Mouse (Mus musculus) kidney, embryonic 16.5 days (tissue): ENCODE measurements around the gene Zfp36l1. TPM values are rescaled to one million over a fixed set of nuclear protein-coding genes. Genes with fewer than 3 reads are reported as not detected.

Experiments used
- ATAC-seq: fragments of 200-750 bp; cut with Nextera tagmentation; 2 replicates; pipeline ENCODE4 v1.8.0; 2017; ENCODE audit warnings: moderate TSS enrichment; ENCODE audit not compliant: low FRiP score, low TSS enrichment
- H3K27ac ChIP-seq: fragments of 300-500 bp; sonication (generic); 2 replicates; pipeline ENCODE4 v1.5.1; 2014; ENCODE audit warnings: low read length
- H3K27me3 ChIP-seq: fragments of 300-500 bp; sonication (generic); 2 replicates; pipeline ENCODE4 v1.6.1; 2014; ENCODE audit warnings: low read length, control low read depth, mixed read lengths; ENCODE audit not compliant: insufficient read depth
- H3K36me3 ChIP-seq: fragments of 300-500 bp; sonication (generic); 2 replicates; pipeline ENCODE4 v1.6.1; 2014; ENCODE audit warnings: low read length, control low read depth, mixed read lengths; ENCODE audit not compliant: insufficient read depth
- H3K4me1 ChIP-seq: fragments of 300-500 bp; sonication (generic); 2 replicates; pipeline ENCODE4 v1.6.1; 2014; ENCODE audit warnings: low read length, control low read depth, mixed read lengths; ENCODE audit not compliant: insufficient read depth
- H3K4me2 ChIP-seq: fragments of 300-500 bp; sonication (generic); replicated peaks from 2 replicates; pipeline ENCODE4 v1.6.1; 2014; ENCODE audit warnings: low read depth, low read length
- H3K4me3 ChIP-seq: fragments of 300-500 bp; sonication (generic); 2 replicates; pipeline ENCODE4 v1.5.1; 2014; ENCODE audit warnings: mild to moderate bottlenecking, low read length
- H3K9ac ChIP-seq: fragments of 300-500 bp; sonication (generic); replicated peaks from 2 replicates; pipeline ENCODE4 v1.6.1; 2014; ENCODE audit warnings: low read length
- H3K9me3 ChIP-seq: fragments of 300-500 bp; sonication (generic); 2 replicates; pipeline ENCODE4 v1.6.1; 2016; ENCODE audit warnings: low read length, control low read depth
- WGBS: fragments of 180-500 bp; shearing (Covaris S2); extraction: QIAGEN DNeasy Blood & Tissue Kit; methylation state at CpG from one replicate; pipeline ENCODE4 v1.1.7; 2014; 5-methylcytosine and 5-hydroxymethylcytosine counted together
- polyA plus RNA-seq: library from polyadenylated mRNA; unstranded; fragments of >200 nt; fragmentation: Nextera tagmentation; extraction: Ambion mirVana; gene quantifications from 2 replicates; pipeline ENCODE4 v1.2.1, GENCODE M21; 2015

Gene Zfp36l1
- polyA plus RNA-seq, 1 experiment from 2014 or later = 130 TPM

DNA sequence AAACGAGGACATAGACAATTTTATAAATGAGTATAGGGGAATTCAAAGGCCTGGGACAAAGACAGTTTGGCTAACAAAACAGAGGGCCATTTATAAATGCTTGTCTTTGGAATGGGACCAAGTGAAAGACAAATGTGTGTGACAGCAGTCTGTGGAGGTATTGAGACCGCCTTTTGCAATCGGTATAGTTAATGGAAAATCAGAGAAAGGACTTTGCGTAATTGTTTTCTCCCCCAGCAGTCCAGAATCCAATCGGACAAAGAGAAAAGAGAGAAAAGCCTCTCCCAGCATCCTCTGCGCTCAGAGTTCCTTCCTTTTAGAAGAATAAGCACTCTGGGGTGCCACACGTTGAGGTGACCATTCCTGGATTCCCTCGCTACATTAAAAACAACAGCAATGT is 32.6 kb upstream of the Zfp36l1 start:
- Histone ChIP-seq H3K27ac (peak overlapping the region; percentile 67), H3K36me3 (no peaks in the 10 kb centered on the region), H3K9ac (no peak overlapping the region), H3K27me3 (no peaks in the 10 kb centered on the region), H3K9me3 (no peaks in the 10 kb centered on the region), H3K4me1 (peaks cover 6% of the 10 kb centered on the region), H3K4me2 (no peak overlapping the region), H3K4me3 (no peak overlapping the region)
- ATAC-seq = no peak
- WGBS = 80% methylated on average over 8 of the region's 8 CpGs

- 47% methylated on average over 3 of the region's 3 CpGs for WGBS
- Histone ChIP-seq H3K4me2 (no peak overlapping the region), H3K9me3 (no peaks in the 10 kb centered on the region), H3K9ac (no peak overlapping the region), H3K4me3 (no peak overlapping the region), H3K36me3 (no peaks in the 10 kb centered on the region), H3K4me1 (peaks cover 6% of the 10 kb centered on the region), H3K27me3 (no peaks in the 10 kb centered on the region), H3K27ac (no peak overlapping the region)
- no peak for ATAC-seq
Observed at GRCm38 (mm10) chr12:80144846-80145245, 32.0 kb upstream of the Zfp36l1 start.

DNA sequence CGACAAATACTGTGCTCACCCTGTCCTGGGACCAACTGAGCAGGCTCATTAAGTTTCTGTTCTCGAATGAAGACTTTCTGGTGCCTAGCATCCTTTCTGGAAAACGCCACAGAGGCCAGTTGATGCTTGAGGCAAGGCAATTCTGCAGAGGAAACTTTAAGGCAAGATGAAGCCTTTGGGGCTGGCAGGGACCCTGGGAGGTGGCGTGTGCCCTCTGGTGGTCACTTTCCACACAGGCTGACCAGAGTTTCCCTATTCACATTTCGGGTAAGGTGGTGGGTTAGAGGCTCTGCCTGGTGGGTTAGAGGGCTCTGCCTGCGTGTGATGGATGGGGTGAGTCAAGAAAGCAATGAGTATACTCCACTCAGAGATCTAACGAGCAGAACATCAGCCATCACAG is 28.7 kb upstream of the Zfp36l1 start:
- Histone ChIP-seq H3K27ac (no peak overlapping the region), H3K36me3 (no peaks in the 10 kb centered on the region), H3K9ac (no peak overlapping the region), H3K9me3 (no peaks in the 10 kb centered on the region), H3K4me3 (no peak overlapping the region), H3K27me3 (no peaks in the 10 kb centered on the region), H3K4me1 (peaks cover under 1% of the 10 kb centered on the region; the same call in 1 of the 2 replicates), H3K4me2 (no peak overlapping the region)
- no peak for ATAC-seq
- 15% methylated on average over 7 of the region's 7 CpGs for WGBS

DNA sequence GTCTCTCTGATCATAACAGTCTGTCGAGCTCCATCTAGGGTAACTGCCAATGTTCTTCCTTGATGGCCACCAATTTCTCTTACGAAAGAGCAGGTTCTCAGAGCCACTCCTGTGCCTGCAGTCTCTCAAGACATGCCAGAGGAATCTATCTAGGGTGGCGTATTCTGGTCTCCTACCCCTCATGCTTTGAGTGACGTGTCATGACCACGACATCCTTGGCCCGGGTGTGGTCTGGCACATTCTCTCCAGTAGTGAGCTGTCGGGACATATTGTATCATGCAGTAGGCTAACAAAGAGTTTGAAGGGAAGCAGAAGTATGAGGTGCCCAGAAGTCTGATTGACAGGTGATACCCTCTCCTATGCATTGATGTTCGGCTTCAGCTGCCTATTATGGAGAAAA is 28.2 kb upstream of the Zfp36l1 start:
- Histone ChIP-seq H3K4me3 (no peak overlapping the region), H3K4me1 (no peaks in the 10 kb centered on the region), H3K9ac (no peak overlapping the region), H3K36me3 (no peaks in the 10 kb centered on the region), H3K4me2 (no peak overlapping the region), H3K27ac (no peak overlapping the region), H3K9me3 (no peaks in the 10 kb centered on the region), H3K27me3 (no peaks in the 10 kb centered on the region)
- no peak for ATAC-seq
- 86% methylated on average over 8 of the region's 8 CpGs for WGBS

GRCm38 (mm10) chr12:80137744-80138143 is 24.9 kb upstream of the Zfp36l1 start:
- no peak overlapping the region for H3K9ac ChIP-seq
- H3K27me3 ChIP-seq = no peaks in the 10 kb centered on the region
- ATAC-seq = no peak
- no peak overlapping the region for H3K4me2 ChIP-seq
- H3K4me3 ChIP-seq = no peak overlapping the region
- no peaks in the 10 kb centered on the region for H3K4me1 ChIP-seq
- H3K27ac ChIP-seq = no peak overlapping the region
- WGBS = 68% methylated on average over 1 of the region's 1 CpGs
- H3K36me3 ChIP-seq = no peaks in the 10 kb centered on the region
- no peaks in the 10 kb centered on the region for H3K9me3 ChIP-seq

GRCm38 (mm10) chr12:80137246-80137645 is 24.4 kb upstream of the Zfp36l1 start:
- H3K4me3 ChIP-seq = no peak overlapping the region
- H3K4me1 ChIP-seq = peaks cover under 1% of the 10 kb centered on the region; the same call in 1 of the 2 replicates
- no peak overlapping the region for H3K4me2 ChIP-seq
- no peaks in the 10 kb centered on the region for H3K9me3 ChIP-seq
- no peaks in the 10 kb centered on the region for H3K36me3 ChIP-seq
- 85% methylated on average over 6 of the region's 6 CpGs for WGBS
- H3K9ac ChIP-seq = no peak overlapping the region
- H3K27me3 ChIP-seq = no peaks in the 10 kb centered on the region
- no peak for ATAC-seq
- H3K27ac ChIP-seq = no peak overlapping the region

- 85% methylated on average over 12 of the region's 12 CpGs for WGBS
Observed at GRCm38 (mm10) chr12:80136264-80136930, 23.6 kb upstream of the Zfp36l1 start.

DNA sequence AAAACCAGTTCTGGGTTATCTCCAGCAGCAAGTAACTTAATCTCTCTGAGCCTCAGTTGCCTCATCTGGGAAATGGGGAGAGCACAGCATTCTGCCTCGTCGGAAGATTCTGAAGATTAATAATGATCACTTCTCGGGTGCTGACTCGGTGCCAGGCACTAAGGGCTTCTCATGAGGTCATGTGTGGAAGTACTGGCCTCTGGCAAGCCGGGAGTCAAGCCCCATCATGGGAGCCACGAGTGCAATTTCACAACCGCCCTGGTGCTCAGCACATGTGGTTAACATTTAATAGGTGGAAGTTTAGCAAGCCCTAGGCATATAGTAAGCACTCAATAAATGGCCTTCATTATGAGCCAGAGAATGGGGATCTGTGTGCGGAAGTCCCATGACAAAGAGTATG is 22.4 kb upstream of the Zfp36l1 start:
- no peaks in the 10 kb centered on the region for H3K36me3 ChIP-seq
- H3K27me3 ChIP-seq = no peaks in the 10 kb centered on the region
- ATAC-seq = no peak
- peaks cover 19% of the 10 kb centered on the region for H3K4me1 ChIP-seq
- no peak overlapping the region for H3K4me3 ChIP-seq
- H3K9me3 ChIP-seq = no peaks in the 10 kb centered on the region
- H3K4me2 ChIP-seq = no peak overlapping the region
- H3K27ac ChIP-seq = no peak overlapping the region
- 87% methylated on average over 8 of the region's 8 CpGs for WGBS
- no peak overlapping the region for H3K9ac ChIP-seq

More at GRCm38 (mm10) chr12:80136264-80136930, 23.6 kb upstream of the Zfp36l1 start:
- H3K27me3 ChIP-seq = no peaks in the 10 kb centered on the region
- peaks cover 9% of the 10 kb centered on the region for H3K4me1 ChIP-seq
- no peak for ATAC-seq
- H3K9ac ChIP-seq = no peak overlapping the region
- H3K4me3 ChIP-seq = no peak overlapping the region
- H3K36me3 ChIP-seq = no peaks in the 10 kb centered on the region
- H3K4me2 ChIP-seq = no peak overlapping the region
- no peaks in the 10 kb centered on the region for H3K9me3 ChIP-seq
- H3K27ac ChIP-seq = no peak overlapping the region

- Histone ChIP-seq H3K4me2 (peak overlapping the region; percentile 69), H3K27ac (peak overlapping the region; percentile 95), H3K9ac (peak overlapping the region; percentile 95), H3K4me3 (peak overlapping the region; percentile 59; the same call in 1 of the 2 replicates), H3K36me3 (no peaks in the 10 kb centered on the region), H3K27me3 (no peaks in the 10 kb centered on the region), H3K4me1 (peaks cover 33% of the 10 kb centered on the region), H3K9me3 (no peaks in the 10 kb centered on the region)
- ATAC-seq = peak; percentile 14; the same call in 1 of the 2 replicates
- WGBS = 44% methylated on average over 9 of the region's 9 CpGs
Observed at GRCm38 (mm10) chr12:80133011-80133545, 20.3 kb upstream of the Zfp36l1 start.

GRCm38 (mm10) chr12:80132250-80133003 is 19.6 kb upstream of the Zfp36l1 start:
- H3K36me3 ChIP-seq = no peaks in the 10 kb centered on the region
- peak; percentile 81 for ATAC-seq
- peak overlapping the region; percentile 95 for H3K27ac ChIP-seq
- H3K4me1 ChIP-seq = peaks cover 33% of the 10 kb centered on the region
- under 1% methylated on average over 59 of the region's 66 CpGs for WGBS
- H3K9ac ChIP-seq = peak overlapping the region; percentile 95
- H3K4me2 ChIP-seq = peak overlapping the region; percentile 69
- H3K9me3 ChIP-seq = no peaks in the 10 kb centered on the region
- H3K27me3 ChIP-seq = no peaks in the 10 kb centered on the region
- peak overlapping the region; percentile 59 for H3K4me3 ChIP-seq
